Mouse (Mus musculus) subcutaneous adipose tissue, adult 2 months (tissue): ENCODE data around the gene Map2k4. TPM values are rescaled to one million over a fixed set of nuclear protein-coding genes. Genes with fewer than 3 reads are reported as not detected.

Source experiments
- polyA plus RNA-seq: library from polyadenylated mRNA; depleted of rRNA; stranded (reverse); fragments of >200 nt; gene quantifications from 2 replicates; pipeline ENCODE4 v1.2.3, GENCODE M21; 2012; ENCODE audit warnings: low replicate concordance; rRNA removed

The Map2k4 gene
- polyA plus RNA-seq = 21.4 and 24.8 TPM in 2 replicates

GRCm38 (mm10) chr11:65788154-65788553, at the start of gene Map2k4:
Gene Map2k4, minus strand, starts transcription at chr11:65788297.

DNA sequence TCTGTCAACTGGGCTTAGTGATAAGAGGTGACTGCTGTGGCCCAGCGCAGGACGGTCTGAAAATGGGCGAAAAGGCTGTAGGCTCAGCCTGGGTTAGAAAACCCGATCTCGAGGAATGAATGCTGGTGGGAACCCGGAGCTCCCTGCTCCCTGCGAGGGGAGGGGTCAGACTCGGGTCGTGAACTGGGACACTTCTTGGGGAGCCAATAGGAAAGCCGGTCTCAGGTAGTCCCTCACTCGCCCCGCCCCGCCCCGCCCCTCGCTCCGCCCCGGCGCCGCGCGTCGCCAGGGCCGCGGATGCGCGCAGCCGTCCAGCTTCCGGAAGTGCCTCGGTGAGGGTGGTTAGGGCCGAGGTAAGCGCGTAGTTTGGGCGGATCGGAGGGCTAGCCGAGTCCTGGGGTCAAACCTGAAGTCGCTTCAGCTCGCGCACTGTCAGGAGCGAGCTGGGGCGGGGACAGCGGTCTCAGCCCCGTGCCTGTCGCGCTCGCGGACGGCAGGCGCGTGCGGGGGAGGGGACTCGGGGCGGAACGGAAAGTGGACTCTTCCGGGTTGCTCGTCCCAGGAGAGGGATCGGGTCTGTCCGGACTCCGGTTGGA, 18.9 kb upstream of the Map2k4 start, which contains the start of gene Zkscan6:
Zkscan6 (plus strand) TSS at position 267 of the 596 bp plus-strand sequence.

Other genes with a start within 250 kb of the Map2k4 start
- gene Zkscan6, start 18.9 kb upstream of the Map2k4 start, polyA plus RNA-seq = 3.2 and 5.6 TPM in 2 replicates